Mouse (Mus musculus) embryonic fibroblast, embryonic 13.5 days (primary cell): ENCODE measurements at regions not wholly inside any gene's neighbourhood (a gene's known extent, or its start where the extent isn't known, plus 50 kb on each side); places are given as distances from the start of the nearest gene placed in this dataset.

Source experiments
- CTCF ChIP-seq: IDR thresholded peaks from 2 replicates; pipeline ENCODE4 v1.5.1; 2011; ENCODE audit warnings: mild to moderate bottlenecking, control low read depth, low read length, moderate library complexity, borderline replicate concordance; ENCODE audit not compliant: insufficient read depth
- POLR2A ChIP-seq: IDR thresholded peaks from 2 replicates; pipeline ENCODE4 v1.6.1; 2011; ENCODE audit warnings: low read depth, mild to moderate bottlenecking, control low read depth, low read length, moderate library complexity

- TF ChIP-seq CTCF (no peak), POLR2A (no peak)
Observed at GRCm38 (mm10) chr9:52492947-52493505, 186.6 kb downstream of the AI593442 start.
